Mouse (Mus musculus): ENCODE data around the gene Gss. TPM values are rescaled to one million over a fixed set of nuclear protein-coding genes. Genes with fewer than 3 reads are reported as not detected.
"Not testable (repeated sequence)": the region's sequence is repeated elsewhere in the genome, so short reads cannot be mapped to it uniquely, and the experiment has no call there.

Gss gene
- total and polyA plus RNA-seq, 2 experiments from 2014 or later, result 14.7 to 15.4 TPM

DNA sequence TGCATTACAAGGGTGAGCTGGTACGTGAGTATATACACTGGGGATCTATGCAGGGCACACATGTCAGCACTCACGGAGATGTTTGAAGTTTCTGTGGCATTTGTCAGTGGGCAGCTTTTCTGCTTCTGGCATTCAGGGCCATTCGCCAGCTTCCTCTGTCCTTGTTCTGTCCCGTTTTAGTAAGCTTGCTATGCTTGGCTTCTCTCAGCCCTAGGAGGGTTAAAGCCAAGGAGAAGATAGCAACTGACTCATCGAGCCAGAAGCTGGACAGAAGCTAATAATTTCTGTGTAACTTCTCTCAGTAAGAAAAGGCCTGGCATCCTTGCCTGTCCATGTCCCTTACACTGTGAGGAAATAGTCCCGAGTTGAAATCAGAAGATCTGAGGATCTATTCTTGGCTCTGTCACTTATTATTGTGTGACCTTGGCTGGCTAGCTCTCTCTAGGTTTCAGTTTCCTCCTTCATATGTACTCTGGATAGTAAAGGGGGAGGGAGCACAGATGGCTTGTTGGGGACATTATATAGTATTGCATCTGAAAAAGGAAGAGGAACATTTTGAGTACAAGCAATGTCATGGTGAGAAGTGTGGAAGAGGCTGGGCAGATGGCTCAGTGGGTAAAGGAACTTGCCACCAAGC is 51.7 kb downstream of the Gss start:
- WGBS, result 47% methylated on average over 6 of the region's 6 CpGs
- no peak for ATAC-seq

DNA sequence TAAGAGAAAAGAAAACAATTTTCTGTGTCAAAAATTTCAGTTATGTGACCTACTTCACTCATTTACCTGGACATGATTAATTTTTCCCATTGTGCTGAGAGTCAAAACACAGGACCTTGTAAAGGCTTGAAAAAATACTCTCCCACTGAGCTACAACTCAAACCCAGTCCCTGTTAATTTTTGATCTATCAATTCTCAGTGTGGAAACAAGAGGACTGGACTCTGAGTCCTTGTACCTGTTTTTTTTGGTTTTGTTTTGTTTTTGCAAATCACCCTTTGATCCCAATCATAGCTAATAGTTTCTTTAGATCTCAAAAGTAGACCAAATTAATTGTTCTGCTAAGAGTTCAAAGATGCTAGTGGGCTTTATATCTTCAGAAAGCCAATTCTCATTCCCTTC is 52.9 kb downstream of the Gss start:
- no peaks in the 10 kb centered on the region for H3K36me3 ChIP-seq (ENCODE audit: insufficient read depth, low read length)
- no peaks in the 10 kb centered on the region for H3K9me3 ChIP-seq (ENCODE audit: low read length)
- no peaks in the 10 kb centered on the region for H3K4me1 ChIP-seq (ENCODE audit: insufficient read depth, low read length)
- H3K27ac ChIP-seq, result no peak overlapping the region
- ATAC-seq, result no peak
- no peak overlapping the region for H3K4me3 ChIP-seq (ENCODE audit: low read length)
- H3K4me2 ChIP-seq (ENCODE audit: low read depth, low read length), result no peak overlapping the region
- no peak overlapping the region for H3K9ac ChIP-seq (replicated peaks; ENCODE audit: low read length)
- no peaks in the 10 kb centered on the region for H3K27me3 ChIP-seq (ENCODE audit: insufficient read depth, low read length)
- DNase-seq (ENCODE audit: low spot score), result no peak
- TF ChIP-seq CTCF (IDR thresholded peaks at IDR 0.05; ENCODE audit: low read depth), result no peak

More for the DNA sequence above, 51.7 kb downstream of the Gss start:
- no peaks in the 10 kb centered on the region for H3K27me3 ChIP-seq (ENCODE audit: insufficient read depth, low read length)
- H3K9me3 ChIP-seq (ENCODE audit: low read length), result no peaks in the 10 kb centered on the region
- no peaks in the 10 kb centered on the region for H3K36me3 ChIP-seq (ENCODE audit: insufficient read depth, low read length)
- H3K4me2 ChIP-seq (ENCODE audit: low read depth, low read length), result no peak overlapping the region
- H3K27ac ChIP-seq, result no peak overlapping the region
- no peaks in the 10 kb centered on the region for H3K4me1 ChIP-seq (ENCODE audit: insufficient read depth, low read length)
- H3K4me3 ChIP-seq (ENCODE audit: low read length), result no peak overlapping the region
- no peak overlapping the region for H3K9ac ChIP-seq (replicated peaks; ENCODE audit: low read length)
- no peak for TF ChIP-seq CTCF (IDR thresholded peaks at IDR 0.05; ENCODE audit: low read depth)
- no peak for DNase-seq (ENCODE audit: low spot score)

DNA sequence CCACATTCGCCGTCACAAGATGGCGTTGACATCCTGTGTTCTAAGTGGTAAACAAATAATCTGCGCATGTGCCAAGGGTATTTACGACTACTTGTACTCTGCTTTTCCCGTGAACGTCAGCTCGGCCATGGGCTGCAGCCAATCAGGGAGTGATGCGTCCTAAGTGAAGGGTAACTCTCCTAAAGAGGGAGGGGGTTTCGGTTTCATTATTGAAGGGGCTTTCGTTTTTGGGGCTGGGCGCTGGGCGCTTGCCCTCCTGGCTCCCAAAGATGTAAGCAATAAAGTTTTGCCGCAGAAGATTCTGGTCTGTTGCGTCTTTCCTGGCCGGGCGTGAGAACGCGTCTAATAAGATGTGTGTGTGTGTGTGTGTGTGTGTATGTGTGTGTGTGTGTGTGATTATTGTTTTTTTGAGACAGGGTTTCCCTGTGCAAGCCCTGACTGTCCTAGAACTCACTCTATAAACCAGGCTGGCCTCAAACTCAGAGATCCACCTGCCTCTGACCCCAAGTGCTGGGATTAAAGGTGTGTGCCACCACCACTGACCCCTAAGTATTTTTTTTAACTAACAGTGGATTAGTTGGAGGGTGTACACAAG is 54.0 kb downstream of the Gss start:
- H3K9ac ChIP-seq (replicated peaks; ENCODE audit: low read length); ATAC-seq; H3K27ac ChIP-seq; H3K36me3 ChIP-seq (ENCODE audit: insufficient read depth, low read length); H3K9me3 ChIP-seq (ENCODE audit: low read length); H3K4me2 ChIP-seq (ENCODE audit: low read depth, low read length); H3K4me3 ChIP-seq (ENCODE audit: low read length); H3K27me3 ChIP-seq (ENCODE audit: insufficient read depth, low read length); DNase-seq (ENCODE audit: low spot score); H3K4me1 ChIP-seq (ENCODE audit: insufficient read depth, low read length): not testable (repeated sequence)
- WGBS, result 83% methylated on average over 11 of the region's 19 CpGs

DNA sequence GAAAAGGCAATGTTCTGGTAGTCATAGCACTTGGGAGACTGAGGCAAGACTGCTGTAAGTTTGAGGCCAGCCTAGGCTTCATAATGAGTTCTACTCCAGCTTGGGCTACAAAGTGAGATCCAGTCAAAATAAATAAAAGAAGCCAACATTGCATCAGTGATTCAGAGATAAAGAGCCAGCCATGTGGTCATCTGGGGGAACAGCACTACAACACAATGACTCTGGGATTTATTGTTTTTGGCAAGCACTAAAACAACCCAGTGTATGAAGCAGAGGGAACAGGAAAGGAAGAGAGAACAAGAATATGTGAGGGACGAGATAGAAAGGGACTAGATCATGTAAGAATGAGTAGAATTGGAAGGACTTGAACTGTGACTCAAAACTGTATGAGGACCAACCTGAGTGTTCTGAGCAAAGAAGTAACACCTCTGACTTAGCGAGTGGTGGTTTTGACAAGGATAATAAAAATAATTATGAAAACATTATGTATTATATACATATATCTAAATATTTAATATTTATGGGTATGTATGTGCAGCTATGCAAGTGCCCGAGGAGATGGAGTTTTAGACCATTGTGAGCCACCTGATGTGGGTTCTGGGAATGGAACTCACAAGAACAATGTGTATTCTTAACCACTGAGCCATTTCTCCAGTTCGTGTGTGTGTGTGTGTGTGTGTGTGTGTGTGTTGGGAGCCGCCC is 54.7 kb downstream of the Gss start:
- no peaks in the 10 kb centered on the region for H3K4me1 ChIP-seq (ENCODE audit: insufficient read depth, low read length)
- no peak overlapping the region for H3K27ac ChIP-seq
- DNase-seq (ENCODE audit: low spot score) (no peak), ATAC-seq (no peak)
- H3K27me3 ChIP-seq (ENCODE audit: insufficient read depth, low read length), result no peaks in the 10 kb centered on the region
- H3K9me3 ChIP-seq (ENCODE audit: low read length), result no peaks in the 10 kb centered on the region
- H3K4me2 ChIP-seq (ENCODE audit: low read depth, low read length), result no peak overlapping the region
- TF ChIP-seq CTCF (IDR thresholded peaks at IDR 0.05; ENCODE audit: low read depth), result no peak
- no peak overlapping the region for H3K9ac ChIP-seq (replicated peaks; ENCODE audit: low read length)
- no peaks in the 10 kb centered on the region for H3K36me3 ChIP-seq (ENCODE audit: insufficient read depth, low read length)
- H3K4me3 ChIP-seq (ENCODE audit: low read length), result no peak overlapping the region
- WGBS, result 78% methylated on average over 5 of the region's 5 CpGs

DNA sequence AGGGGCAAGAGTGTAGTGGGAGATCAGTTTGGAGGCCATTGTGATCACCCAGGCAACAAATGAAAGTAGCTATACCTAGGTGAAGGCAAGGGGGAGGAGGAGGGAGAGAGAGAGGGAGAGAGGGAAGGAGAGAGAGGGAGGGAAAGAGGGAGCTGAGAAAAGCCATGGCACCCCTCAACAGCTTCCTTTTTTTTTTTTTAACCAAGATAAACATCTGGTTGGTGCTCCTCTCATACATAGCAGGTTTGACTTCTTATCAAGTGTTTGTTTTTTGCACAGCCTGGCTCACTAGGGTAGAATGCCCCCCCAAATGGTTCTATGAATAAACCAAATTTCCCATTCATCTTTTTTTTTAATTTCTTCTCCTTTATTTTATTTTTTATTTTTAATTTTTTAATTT is 56.3 kb downstream of the Gss start:
- DNase-seq (ENCODE audit: low spot score), result no peak

DNA sequence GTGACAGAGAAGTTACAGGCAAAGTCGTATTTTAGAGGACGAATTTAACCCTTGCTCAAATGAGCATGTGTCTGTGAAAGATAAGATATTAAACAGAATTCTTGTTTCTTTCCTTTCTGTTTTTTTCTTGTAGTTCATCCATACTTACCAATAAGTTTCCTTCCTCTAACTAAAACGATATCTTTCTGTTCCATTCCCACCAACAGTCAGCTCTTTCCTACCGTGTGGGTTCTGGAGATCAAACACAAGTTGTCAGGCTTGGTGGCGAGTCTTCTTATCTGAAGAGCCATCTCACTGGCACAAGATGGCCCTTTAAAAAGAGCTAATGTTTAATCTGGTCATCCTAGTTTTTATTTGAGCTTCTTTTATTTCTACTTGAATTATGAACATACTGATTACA is 65.2 kb downstream of the Gss start:
- H3K4me2 ChIP-seq (ENCODE audit: low read depth, low read length), result no peak overlapping the region
- 85% methylated on average over 5 of the region's 5 CpGs for WGBS
- no peak for TF ChIP-seq CTCF (IDR thresholded peaks at IDR 0.05; ENCODE audit: low read depth)
- H3K36me3 ChIP-seq (ENCODE audit: insufficient read depth, low read length), result no peaks in the 10 kb centered on the region
- no peak for ATAC-seq
- H3K9me3 ChIP-seq (ENCODE audit: low read length), result no peaks in the 10 kb centered on the region
- no peak overlapping the region for H3K4me3 ChIP-seq (ENCODE audit: low read length)
- H3K9ac ChIP-seq (replicated peaks; ENCODE audit: low read length), result no peak overlapping the region
- H3K4me1 ChIP-seq (ENCODE audit: insufficient read depth, low read length), result no peaks in the 10 kb centered on the region
- no peak for DNase-seq (ENCODE audit: low spot score)
- no peaks in the 10 kb centered on the region for H3K27me3 ChIP-seq (ENCODE audit: insufficient read depth, low read length)
- no peak overlapping the region for H3K27ac ChIP-seq

More for the DNA sequence above, 56.3 kb downstream of the Gss start:
- Histone ChIP-seq H3K27ac (no peak overlapping the region), H3K9ac (replicated peaks; ENCODE audit: low read length) (no peak overlapping the region), H3K27me3 (ENCODE audit: insufficient read depth, low read length) (no peaks in the 10 kb centered on the region), H3K9me3 (ENCODE audit: low read length) (no peaks in the 10 kb centered on the region), H3K4me2 (ENCODE audit: low read depth, low read length) (no peak overlapping the region), H3K36me3 (ENCODE audit: insufficient read depth, low read length) (no peaks in the 10 kb centered on the region), H3K4me3 (ENCODE audit: low read length) (no peak overlapping the region), H3K4me1 (ENCODE audit: insufficient read depth, low read length) (no peaks in the 10 kb centered on the region)
- TF ChIP-seq CTCF (IDR thresholded peaks at IDR 0.05; ENCODE audit: low read depth), result no peak
- ATAC-seq, result no peak

DNA sequence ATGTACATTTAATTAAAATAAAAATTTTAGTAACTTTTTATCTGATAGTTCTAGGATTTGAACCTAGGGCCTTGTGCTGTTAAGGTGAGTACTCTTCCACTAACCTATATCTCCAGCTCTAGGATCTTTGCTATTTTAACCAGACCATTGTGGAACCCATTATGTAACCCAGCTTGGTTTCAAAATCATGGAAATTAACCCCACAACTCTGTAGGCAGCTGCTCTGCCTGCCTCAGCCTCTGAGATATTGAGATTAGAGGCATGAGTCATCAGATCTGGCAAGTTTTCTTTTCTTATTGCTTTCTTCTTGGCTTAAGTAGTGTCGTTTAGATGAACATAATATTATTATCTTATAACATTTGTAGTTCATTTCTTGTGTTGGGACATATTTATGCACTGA is 68.2 kb downstream of the Gss start:
- ATAC-seq (no peak), DNase-seq (ENCODE audit: low spot score) (no peak)
- no peak for TF ChIP-seq CTCF (IDR thresholded peaks at IDR 0.05; ENCODE audit: low read depth)
- H3K27me3 ChIP-seq (ENCODE audit: insufficient read depth, low read length), result no peaks in the 10 kb centered on the region
- no peaks in the 10 kb centered on the region for H3K4me1 ChIP-seq (ENCODE audit: insufficient read depth, low read length)
- no peak overlapping the region for H3K27ac ChIP-seq
- 67% methylated on average over 1 of the region's 1 CpGs for whole genome bisulfite sequencing
- no peaks in the 10 kb centered on the region for H3K9me3 ChIP-seq (ENCODE audit: low read length)
- no peak overlapping the region for H3K9ac ChIP-seq (replicated peaks; ENCODE audit: low read length)
- H3K36me3 ChIP-seq (ENCODE audit: insufficient read depth, low read length), result no peaks in the 10 kb centered on the region
- no peak overlapping the region for H3K4me2 ChIP-seq (ENCODE audit: low read depth, low read length)
- H3K4me3 ChIP-seq (ENCODE audit: low read length), result no peak overlapping the region
